Mouse (Mus musculus): Measurements from ENCODE around the gene Msmp.

DNA sequence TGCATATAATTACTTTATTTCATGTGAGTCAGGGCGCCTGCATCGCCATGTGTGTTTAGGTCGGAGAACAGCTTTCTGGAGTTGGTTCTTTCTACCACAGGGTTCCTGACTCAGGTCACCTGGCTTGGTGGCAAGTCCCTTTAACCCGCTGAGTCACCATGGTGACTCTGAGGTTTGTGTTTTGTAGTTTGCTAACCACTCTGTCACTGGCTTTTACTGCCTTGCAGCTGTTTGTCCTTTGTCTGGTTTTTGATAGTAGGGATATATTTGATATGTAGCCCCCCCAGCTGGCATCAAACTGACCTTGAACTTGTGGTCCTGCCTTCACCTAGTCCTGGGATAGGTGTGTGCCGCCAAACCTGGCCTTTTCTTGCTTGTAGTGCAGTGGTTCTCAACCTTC is 2.1 kb downstream of the Msmp start:
- TF ChIP-seq GATA1 (IDR thresholded peaks at IDR 0.05; ENCODE audit: borderline replicate concordance, low read length) (no peak), FLI1 (IDR thresholded peaks at IDR 0.05; ENCODE audit: low read length) (no peak)

All from megakaryocyte, embryonic 14.5 days (primary cell).